ENCODE assay signal across 9 mouse cellular contexts in genomic region chr16:55469703-55470102, GRCm38 (mm10).
"Had no signal": no experiment of that assay in that cellular context is flagged by ENCODE, and none has a peak within 500 bp of the region (broad histone marks: within the 10 kb centered on the region; RNA-seq: fewer than 3 reads in every experiment).

No protein-coding gene starts in this region.

- H3K4me1 ChIP-seq: liver, embryonic 13.5 days; megakaryocyte, embryonic 14.5 days; midbrain, embryonic 10.5 days; midbrain, embryonic 13.5 days; neural tube, embryonic 15.5 days had no signal

- H3K27me3 ChIP-seq: kidney, embryonic 15.5 days; liver, embryonic 13.5 days; lung, embryonic 15.5 days; megakaryocyte, embryonic 14.5 days; midbrain, embryonic 13.5 days; neural tube, embryonic 12.5 days; neural tube, embryonic 15.5 days had no signal

- H3K4me2 ChIP-seq: kidney, embryonic 15.5 days; liver, embryonic 13.5 days; lung, embryonic 15.5 days; midbrain, embryonic 13.5 days; neural tube, embryonic 12.5 days; neural tube, embryonic 15.5 days had no signal

- H3K36me3 ChIP-seq: kidney, embryonic 15.5 days; liver, embryonic 13.5 days; lung, embryonic 15.5 days; midbrain, embryonic 10.5 days; midbrain, embryonic 13.5 days; neural tube, embryonic 12.5 days; neural tube, embryonic 15.5 days had no signal

- H3K4me3 ChIP-seq: kidney, embryonic 15.5 days; liver, embryonic 13.5 days; lung, embryonic 15.5 days; megakaryocyte, embryonic 14.5 days; midbrain, embryonic 10.5 days; midbrain, embryonic 13.5 days; neural tube, embryonic 12.5 days; neural tube, embryonic 15.5 days had no signal

- H3K27ac ChIP-seq: kidney, embryonic 15.5 days; liver, embryonic 13.5 days; lung, embryonic 15.5 days; midbrain, embryonic 10.5 days; midbrain, embryonic 13.5 days; neural tube, embryonic 12.5 days; neural tube, embryonic 15.5 days; stomach, postnatal 0 days had no signal

- H3K9me3 ChIP-seq: kidney, embryonic 15.5 days; liver, embryonic 13.5 days; lung, embryonic 15.5 days; megakaryocyte, embryonic 14.5 days; midbrain, embryonic 10.5 days; midbrain, embryonic 13.5 days; neural tube, embryonic 12.5 days; neural tube, embryonic 15.5 days had no signal

- H3K9ac ChIP-seq: kidney, embryonic 15.5 days; liver, embryonic 13.5 days; lung, embryonic 15.5 days; midbrain, embryonic 13.5 days; neural tube, embryonic 12.5 days; neural tube, embryonic 15.5 days had no signal
